In genomic region chr3:130617439-130617898, GRCm38 (mm10) we compare ENCODE assay signal across 9 mouse cellular contexts. TPM values are rescaled to one million over a fixed set of nuclear protein-coding genes. Genes with fewer than 3 reads are reported as not detected.
A peak's percentile ranks its signal among the peaks of the same experiment; 100 is the strongest.
DNase-seq lines count a peak whose midpoint lies in the region; ATAC-seq lines count a peak whose summit lies in the region.
"Had no signal": no experiment of that assay in that cellular context is flagged by ENCODE, and none has a peak within 500 bp of the region (broad histone marks: within the 10 kb centered on the region; RNA-seq: fewer than 3 reads in every experiment).

Gene Etnppl, plus strand, starts transcription at chr3:130617448.

- no peak within 1 kb of the TSS for H3K9ac ChIP-seq in heart, embryonic 15.5 days
- peak within 1 kb of the TSS; percentile 25; the same call in 1 of the 2 replicates for H3K9ac ChIP-seq in intestine, embryonic 16.5 days (ENCODE audit: low read depth, low read length)

- H3K4me1 ChIP-seq in heart, embryonic 15.5 days (replicated peaks), result peaks cover 7% of the 10 kb centered on the region
- peaks cover 12% of the 10 kb centered on the region for H3K4me1 ChIP-seq in embryonic facial prominence, embryonic 10.5 days
- H3K4me1 ChIP-seq in intestine, embryonic 16.5 days (ENCODE audit: control insufficient read depth, insufficient read depth, low read length), result peaks cover 6% of the 10 kb centered on the region; the same call in 1 of the 2 replicates

- no peaks in the 10 kb centered on the region for H3K9me3 ChIP-seq in heart, embryonic 15.5 days (replicated peaks)
- H3K9me3 ChIP-seq in embryonic facial prominence, embryonic 10.5 days, result no peaks in the 10 kb centered on the region
- no peaks in the 10 kb centered on the region for H3K9me3 ChIP-seq in intestine, embryonic 16.5 days (ENCODE audit: control insufficient read depth, low read length)

- peaks cover 12% of the 10 kb centered on the region; the same call in 1 of the 2 replicates for H3K27me3 ChIP-seq in heart, embryonic 15.5 days
- H3K27me3 ChIP-seq in embryonic facial prominence, embryonic 10.5 days (replicated peaks; ENCODE audit: low read depth, poor library complexity, severe bottlenecking), result peaks cover 17% of the 10 kb centered on the region
- no peaks in the 10 kb centered on the region for H3K27me3 ChIP-seq in intestine, embryonic 16.5 days (replicated peaks; ENCODE audit: control insufficient read depth, insufficient read depth, low read length)

- no peaks in the 10 kb centered on the region for H3K36me3 ChIP-seq in heart, embryonic 15.5 days
- no peaks in the 10 kb centered on the region for H3K36me3 ChIP-seq in embryonic facial prominence, embryonic 10.5 days (replicated peaks)
- no peaks in the 10 kb centered on the region for H3K36me3 ChIP-seq in intestine, embryonic 16.5 days (ENCODE audit: control insufficient read depth, insufficient read depth, low read length)

- ATAC-seq in heart, embryonic 15.5 days (replicated peaks; ENCODE audit: insufficient number of reproducible peaks, insufficient read depth, low FRiP score, low read depth), result 0 out of 2 replicates have a peak, but pooled peaks have one; percentile 31
- ATAC-seq in intestine, embryonic 16.5 days, result peak; percentile 66
- ATAC-seq in granulocyte monocyte progenitor cell, adult 5-6 weeks (replicated peaks; ENCODE audit: poor library complexity, severe bottlenecking), result no peak

- H3K4me2 ChIP-seq in heart, embryonic 15.5 days, result peak within 1 kb of the TSS; percentile 64
- H3K4me2 ChIP-seq in intestine, embryonic 16.5 days (ENCODE audit: low read depth, low read length), result peak within 1 kb of the TSS; percentile 22

- H3K4me3 ChIP-seq in heart, embryonic 15.5 days, result peak within 1 kb of the TSS; percentile 33
- H3K4me3 ChIP-seq in embryonic facial prominence, embryonic 10.5 days, result peak within 1 kb of the TSS; percentile 48
- H3K4me3 ChIP-seq in intestine, embryonic 16.5 days (ENCODE audit: low read length), result no peak within 1 kb of the TSS; the same call in 1 of the 2 replicates

- DNase-seq in heart, postnatal 4 days, result no peak
- DNase-seq in embryonic facial prominence, embryonic 10.5 days (ENCODE audit: low spot score), result peak; percentile 60
- peak; percentile 36 for DNase-seq in mesoderm, embryonic 11.5 days (ENCODE audit: low read depth, low spot score)
- DNase-seq in urinary bladder, postnatal 4 days (ENCODE audit: low spot score in 2 of 2), result no peak
- DNase-seq in lung, postnatal 14 days, result no peak

- no peak within 1 kb of the TSS for H3K27ac ChIP-seq in heart, embryonic 15.5 days
- H3K27ac ChIP-seq in embryonic facial prominence, embryonic 10.5 days (replicated peaks), result no peak within 1 kb of the TSS
- no peak within 1 kb of the TSS for H3K27ac ChIP-seq in intestine, embryonic 16.5 days (ENCODE audit: low read length)

- 4% methylated on average over 10 of the region's 10 CpGs for WGBS in heart, embryonic 15.5 days
- 1% methylated on average over 10 of the region's 10 CpGs for WGBS in embryonic facial prominence, embryonic 10.5 days
- WGBS in intestine, embryonic 16.5 days, result 6% methylated on average over 10 of the region's 10 CpGs

RNA-seq across cellular contexts. Expression of gene Etnppl, which starts in this region (rescaled TPM):
- 0.05 TPM in 1 of 2 replicates, not detected in the other for polyA plus RNA-seq in heart, embryonic 15.5 days (2015; fragmentation: Nextera tagmentation; extraction: Ambion mirVana)
- under 1 TPM in 1 of 2 experiments, not detected in 1; 0.29 TPM for total RNA-seq in heart, postnatal 4 days (2021)
- polyA plus RNA-seq in embryonic facial prominence, embryonic 10.5 days (2016; fragmentation: Nextera tagmentation; extraction: Ambion mirVana), result 0.15 TPM in 1 of 2 replicates, not detected in the other
- polyA plus RNA-seq in intestine, embryonic 16.5 days (2015; fragmentation: Nextera tagmentation; extraction: Ambion mirVana), result 0.42 and 0.56 TPM in 2 replicates
- total RNA-seq in granulocyte monocyte progenitor cell, adult 5-6 weeks (2014; fragmentation: Nextera tagmentation), result not detected in 2 replicates
- total RNA-seq in granulocyte monocyte progenitor cell, adult 5-6 weeks (2017), result not detected in 2 replicates
- polyA plus RNA-seq: gonadal fat pad, adult 2 months had no signal

Comparison
In these comparisons a context has a peak if more than half of its experiments do, and no peak if none do; other contexts are left out.
1. Peak in ATAC-seq, H3K4me3 ChIP-seq and H3K4me2 ChIP-seq in heart, embryonic 15.5 days; RNA of the gene not detected or under 1 TPM.
2. Peak in DNase-seq and H3K4me3 ChIP-seq in embryonic facial prominence, embryonic 10.5 days; RNA of the gene not detected or under 1 TPM.
3. Peak in ATAC-seq, H3K9ac ChIP-seq and H3K4me2 ChIP-seq in intestine, embryonic 16.5 days; RNA of the gene not detected or under 1 TPM.